Mouse (Mus musculus) lung, embryonic 14.5 days (tissue): ENCODE data around the gene Sh3tc1. TPM values are rescaled to one million over a fixed set of nuclear protein-coding genes. Genes with fewer than 3 reads are reported as not detected.

Experiments used
- ATAC-seq: fragments of 200-750 bp; cut with Nextera tagmentation; 2 replicates; pipeline ENCODE4 v1.8.0; 2017; ENCODE audit warnings: mild to moderate bottlenecking, moderate TSS enrichment, moderate library complexity; ENCODE audit not compliant: insufficient read depth
- DNase-seq: peaks from one replicate; pipeline ENCODE4 v3.0.0-alpha.2; 2015
- H3K27ac ChIP-seq: fragments of 300-500 bp; sonication (generic); 2 replicates; pipeline ENCODE4 v1.5.1; 2014; ENCODE audit warnings: low read depth, mild to moderate bottlenecking, moderate library complexity
- H3K27me3 ChIP-seq: fragments of 300-500 bp; sonication (generic); 2 replicates; pipeline ENCODE4 v1.6.1; 2014; ENCODE audit warnings: low read length, control low read depth; ENCODE audit not compliant: insufficient read depth
- H3K36me3 ChIP-seq: fragments of 300-500 bp; sonication (generic); 2 replicates; pipeline ENCODE4 v1.6.1; 2014; ENCODE audit warnings: control low read depth; ENCODE audit not compliant: insufficient read depth
- H3K4me1 ChIP-seq: fragments of 300-500 bp; sonication (generic); 2 replicates; pipeline ENCODE4 v1.6.1; 2014; ENCODE audit warnings: antibody characterized with exemption, control low read depth; ENCODE audit not compliant: insufficient read depth
- H3K4me2 ChIP-seq: fragments of 300-500 bp; sonication (generic); 2 replicates; pipeline ENCODE4 v1.6.1; 2014; ENCODE audit warnings: mild to moderate bottlenecking
- H3K4me3 ChIP-seq: fragments of 300-500 bp; sonication (generic); 2 replicates; pipeline ENCODE4 v1.5.1; 2014; ENCODE audit warnings: low read depth, low read length
- H3K9ac ChIP-seq: fragments of 300-500 bp; sonication (generic); 2 replicates; pipeline ENCODE4 v1.6.1; 2014
- H3K9me3 ChIP-seq: fragments of 300-500 bp; sonication (generic); 2 replicates; pipeline ENCODE4 v1.6.1; 2016; ENCODE audit warnings: low read depth, low read length, control low read depth
- CTCF ChIP-seq: IDR thresholded peaks from 2 replicates; pipeline ENCODE4 v1.5.1; 2016; ENCODE audit warnings: antibody characterized with exemption, low read depth
- WGBS: fragments of 180-500 bp; shearing (Covaris S2); extraction: QIAGEN DNeasy Blood & Tissue Kit; methylation state at CpG from one replicate; pipeline ENCODE4 v1.1.7; 2014; 5-methylcytosine and 5-hydroxymethylcytosine counted together
- polyA plus RNA-seq: library from polyadenylated mRNA; unstranded; fragments of >200 nt; fragmentation: Nextera tagmentation; extraction: Ambion mirVana; gene quantifications from 2 replicates; pipeline ENCODE4 v1.2.1, GENCODE M21; 2014

Gene Sh3tc1
- polyA plus RNA-seq, 1 experiment from 2014 or later = 8.7 TPM

- no peaks in the 10 kb centered on the region for H3K9me3 ChIP-seq
- no peaks in the 10 kb centered on the region for H3K36me3 ChIP-seq
- WGBS = 45% methylated on average over 5 of the region's 5 CpGs
- H3K9ac ChIP-seq = no peak overlapping the region
- TF ChIP-seq CTCF = no peak
- ATAC-seq = no peak
- no peak overlapping the region for H3K4me3 ChIP-seq
- H3K27ac ChIP-seq = no peak overlapping the region
- peaks cover 33% of the 10 kb centered on the region for H3K27me3 ChIP-seq
- no peak overlapping the region for H3K4me2 ChIP-seq
- H3K4me1 ChIP-seq = no peaks in the 10 kb centered on the region
- DNase-seq = peak; percentile 84
Observed at GRCm38 (mm10) chr5:35762388-35762787, 22.6 kb upstream of the Sh3tc1 start.

DNA sequence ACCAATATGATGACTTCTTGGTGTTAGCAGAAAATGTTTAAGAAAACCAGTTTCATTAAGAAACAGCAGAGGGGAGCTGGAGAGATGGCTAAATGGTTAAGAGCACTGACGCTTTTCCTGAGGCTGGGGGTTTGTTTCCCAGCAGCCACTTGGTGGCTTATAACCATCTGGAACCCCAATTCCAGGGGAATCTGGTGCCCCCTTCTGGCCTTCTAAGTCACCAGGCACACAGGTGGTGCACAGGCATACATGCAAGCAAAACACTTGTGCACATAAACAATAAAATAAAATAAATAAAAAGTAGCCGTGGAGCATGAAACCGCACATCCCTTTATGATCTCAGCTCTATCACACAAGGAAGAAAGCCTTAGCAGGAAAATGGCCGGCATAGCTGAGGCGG, 21.5 kb upstream of the Sh3tc1 start:
- Histone ChIP-seq H3K27me3 (peaks cover 43% of the 10 kb centered on the region), H3K9me3 (no peaks in the 10 kb centered on the region), H3K27ac (no peak overlapping the region), H3K4me1 (no peaks in the 10 kb centered on the region), H3K4me2 (no peak overlapping the region), H3K36me3 (no peaks in the 10 kb centered on the region), H3K9ac (no peak overlapping the region), H3K4me3 (no peak overlapping the region)
- TF ChIP-seq CTCF = no peak; the same call in 1 of the 2 replicates
- WGBS = 63% methylated on average over 5 of the region's 5 CpGs
- DNase-seq = no peak
- no peak for ATAC-seq

- H3K9ac ChIP-seq = peak overlapping the region; percentile 48
- no peaks in the 10 kb centered on the region for H3K4me1 ChIP-seq
- H3K27ac ChIP-seq = no peak overlapping the region
- ATAC-seq (peak; percentile 38), DNase-seq (peak; percentile 19)
- H3K4me2 ChIP-seq = peak overlapping the region; percentile 98
- peak overlapping the region; percentile 53 for H3K4me3 ChIP-seq
- peaks cover 47% of the 10 kb centered on the region for H3K27me3 ChIP-seq
- H3K36me3 ChIP-seq = no peaks in the 10 kb centered on the region
- TF ChIP-seq CTCF = no peak
- 2% methylated on average over 40 of the region's 40 CpGs for WGBS
- no peaks in the 10 kb centered on the region for H3K9me3 ChIP-seq
Observed at GRCm38 (mm10) chr5:35758081-35759053, 18.6 kb upstream of the Sh3tc1 start.

DNA sequence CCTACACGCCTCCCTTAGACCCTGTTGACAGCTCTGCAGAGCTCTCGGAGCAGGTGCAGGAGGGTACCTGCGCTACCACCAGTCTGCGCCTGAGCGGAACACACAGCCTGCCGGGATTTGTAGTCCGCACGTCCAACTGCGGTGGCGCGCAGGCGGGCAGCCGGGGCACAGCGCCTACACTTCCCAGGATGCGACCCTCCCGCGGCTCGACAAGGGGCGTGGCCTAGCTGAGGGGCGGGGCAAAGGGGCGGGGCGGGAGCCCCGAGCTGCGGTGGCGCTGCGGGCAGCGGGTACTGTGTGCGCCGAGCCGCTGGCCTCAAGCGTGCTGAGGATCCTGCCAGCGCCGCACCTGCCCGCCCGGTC, 17.8 kb upstream of the Sh3tc1 start, which contains the start of gene Ablim2:
Gene Ablim2, plus strand, starts transcription at position 242 of the 363 bp plus-strand sequence.
- DNase-seq (peak; percentile 91), ATAC-seq (peak; percentile 96)
- H3K27ac ChIP-seq = no peak within 1 kb of the TSS
- no peaks in the 10 kb centered on the region for H3K36me3 ChIP-seq
- H3K9ac ChIP-seq = peak within 1 kb of the TSS; percentile 48
- H3K27me3 ChIP-seq = peaks cover 46% of the 10 kb centered on the region
- no peaks in the 10 kb centered on the region for H3K4me1 ChIP-seq
- under 1% methylated on average over 35 of the region's 35 CpGs for WGBS
- H3K9me3 ChIP-seq = no peaks in the 10 kb centered on the region
- no peak; the same call in 1 of the 2 replicates for TF ChIP-seq CTCF
- H3K4me3 ChIP-seq = peak within 1 kb of the TSS; percentile 53
- peak within 1 kb of the TSS; percentile 98 for H3K4me2 ChIP-seq

GRCm38 (mm10) chr5:35756997-35757638, 17.3 kb upstream of the Sh3tc1 start:
- no peak for DNase-seq
- Histone ChIP-seq H3K9me3 (no peaks in the 10 kb centered on the region), H3K36me3 (no peaks in the 10 kb centered on the region), H3K4me2 (peak overlapping the region; percentile 98), H3K4me3 (peak overlapping the region; percentile 53), H3K27me3 (peaks cover 43% of the 10 kb centered on the region), H3K27ac (no peak overlapping the region), H3K4me1 (no peaks in the 10 kb centered on the region), H3K9ac (no peak overlapping the region)
- peak; percentile 22 for ATAC-seq
- 13% methylated on average over 26 of the region's 26 CpGs for WGBS
- TF ChIP-seq CTCF = no peak

DNA sequence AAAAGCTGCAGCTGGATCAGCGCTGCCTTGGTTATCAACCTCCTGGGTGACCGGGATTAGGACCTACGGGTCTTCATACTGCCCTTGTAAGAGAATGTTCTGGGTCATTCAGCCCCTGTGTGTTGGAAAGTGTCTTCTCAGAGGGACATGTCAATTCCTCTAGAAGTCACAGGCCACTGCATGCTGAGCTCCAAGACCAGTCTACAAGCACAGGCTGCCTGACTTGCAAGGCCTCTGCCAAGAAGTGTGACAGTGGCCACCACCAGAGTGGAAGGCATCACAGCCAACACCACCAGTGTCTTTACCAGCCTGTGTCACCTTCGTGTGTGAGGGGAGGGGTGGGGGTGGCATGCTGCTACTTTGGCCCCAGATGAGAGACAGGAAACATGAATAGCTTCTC, 16.2 kb upstream of the Sh3tc1 start:
- Histone ChIP-seq H3K27me3 (peaks cover 43% of the 10 kb centered on the region), H3K9me3 (no peaks in the 10 kb centered on the region), H3K4me3 (no peak overlapping the region), H3K27ac (no peak overlapping the region), H3K4me2 (no peak overlapping the region), H3K36me3 (no peaks in the 10 kb centered on the region), H3K4me1 (no peaks in the 10 kb centered on the region), H3K9ac (no peak overlapping the region)
- DNase-seq (no peak), ATAC-seq (no peak)
- no peak for TF ChIP-seq CTCF
- WGBS = 74% methylated on average over 4 of the region's 4 CpGs
